Mouse (Mus musculus) neural tube, embryonic 11.5 days (tissue): ENCODE data around the gene Dock10. TPM values are rescaled to one million over a fixed set of nuclear protein-coding genes. Genes with fewer than 3 reads are reported as not detected.

Experiments used
- ATAC-seq: fragments of 200-750 bp; cut with Nextera tagmentation; 2 replicates; pipeline ENCODE4 v1.8.0; 2017; ENCODE audit warnings: moderate number of reproducible peaks, mild to moderate bottlenecking, moderate TSS enrichment, moderate library complexity; ENCODE audit not compliant: insufficient read depth, low FRiP score, low TSS enrichment
- DNase-seq: peaks from one replicate; pipeline ENCODE4 v3.0.0-alpha.2; 2015; ENCODE audit warnings: low spot score
- H3K27ac ChIP-seq: fragments of 300-500 bp; sonication (generic); 2 replicates; pipeline ENCODE4 v1.5.1; 2014; ENCODE audit warnings: low read depth, mild to moderate bottlenecking, low read length
- H3K27me3 ChIP-seq: fragments of 300-500 bp; sonication (generic); 2 replicates; pipeline ENCODE4 v1.6.1; 2014; ENCODE audit warnings: mild to moderate bottlenecking, low read length, mixed read lengths; ENCODE audit not compliant: control insufficient read depth, insufficient read depth
- H3K36me3 ChIP-seq: fragments of 300-500 bp; sonication (generic); 2 replicates; pipeline ENCODE4 v1.6.1; 2014; ENCODE audit warnings: mild to moderate bottlenecking, low read length, moderate library complexity, mixed read lengths; ENCODE audit not compliant: control insufficient read depth, insufficient read depth
- H3K4me1 ChIP-seq: fragments of 300-500 bp; sonication (generic); 2 replicates; pipeline ENCODE4 v1.6.1; 2014; ENCODE audit warnings: low read length, mixed read lengths; ENCODE audit not compliant: control insufficient read depth, insufficient read depth
- H3K4me2 ChIP-seq: fragments of 300-500 bp; sonication (generic); 2 replicates; pipeline ENCODE4 v1.6.1; 2014; ENCODE audit warnings: low read depth, mild to moderate bottlenecking, moderate library complexity
- H3K4me3 ChIP-seq: fragments of 300-500 bp; sonication (generic); 2 replicates; pipeline ENCODE4 v1.5.1; 2014; ENCODE audit warnings: low read depth, low read length
- H3K9ac ChIP-seq: fragments of 300-500 bp; sonication (generic); 2 replicates; pipeline ENCODE4 v1.6.1; 2014; ENCODE audit warnings: mild to moderate bottlenecking, low read length
- H3K9me3 ChIP-seq: fragments of 300-500 bp; sonication (generic); 2 replicates; pipeline ENCODE4 v1.6.1; 2016; ENCODE audit warnings: low read length; ENCODE audit not compliant: control insufficient read depth
- WGBS: fragments of 180-500 bp; shearing (Covaris S2); extraction: QIAGEN DNeasy Blood & Tissue Kit; methylation state at CpG from one replicate; pipeline ENCODE4 v1.1.7; 2014; 5-methylcytosine and 5-hydroxymethylcytosine counted together
- polyA plus RNA-seq: library from polyadenylated mRNA; unstranded; fragments of >200 nt; fragmentation: Nextera tagmentation; extraction: Ambion mirVana; gene quantifications from 2 replicates; pipeline ENCODE4 v1.2.1, GENCODE M21; 2014

Gene Dock10
- polyA plus RNA-seq, 1 experiment from 2014 or later: 4.3 TPM

DNA sequence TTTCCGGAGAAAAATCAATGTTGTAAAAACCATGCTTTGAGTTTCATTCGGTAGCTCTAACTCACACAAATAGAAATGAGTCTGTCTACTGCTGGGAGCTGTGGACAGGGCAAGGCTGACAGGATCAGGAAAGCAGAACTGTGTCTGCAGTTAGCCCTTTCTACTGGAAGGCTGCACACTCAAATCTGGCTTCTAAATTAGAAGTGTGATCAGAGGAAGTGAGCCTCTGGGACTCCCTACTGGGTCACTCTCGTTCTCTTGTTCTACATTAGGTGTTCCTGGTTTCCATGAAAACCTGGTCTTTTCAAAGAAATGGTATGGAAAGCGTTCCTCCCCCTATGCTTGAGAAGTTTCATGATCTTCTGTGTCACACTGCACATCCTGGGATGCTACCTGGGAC, 103.1 kb downstream of the Dock10 start:
- no peak overlapping the region for H3K4me2 ChIP-seq
- H3K36me3 ChIP-seq: no peaks in the 10 kb centered on the region
- ATAC-seq (no peak), DNase-seq (no peak)
- H3K9ac ChIP-seq: no peak overlapping the region
- H3K4me3 ChIP-seq: no peak overlapping the region
- H3K27ac ChIP-seq: no peak overlapping the region
- no peaks in the 10 kb centered on the region for H3K27me3 ChIP-seq
- WGBS: 85% methylated on average over 4 of the region's 4 CpGs
- no peaks in the 10 kb centered on the region for H3K9me3 ChIP-seq
- no peaks in the 10 kb centered on the region for H3K4me1 ChIP-seq

- WGBS: 88% methylated on average over 1 of the region's 1 CpGs
- no peaks in the 10 kb centered on the region for H3K9me3 ChIP-seq
- no peaks in the 10 kb centered on the region for H3K4me1 ChIP-seq
- DNase-seq: no peak
- no peaks in the 10 kb centered on the region for H3K27me3 ChIP-seq
- no peaks in the 10 kb centered on the region for H3K36me3 ChIP-seq
- no peak overlapping the region for H3K4me3 ChIP-seq
- no peak overlapping the region for H3K4me2 ChIP-seq
- ATAC-seq: no peak
- H3K27ac ChIP-seq: no peak overlapping the region
- H3K9ac ChIP-seq: no peak overlapping the region
These were observed 104.2 kb downstream of the Dock10 start for GRCm38 (mm10) chr1:80654177-80654576.

- no peaks in the 10 kb centered on the region for H3K27me3 ChIP-seq
- DNase-seq: no peak
- H3K4me2 ChIP-seq: no peak overlapping the region
- H3K9ac ChIP-seq: no peak overlapping the region
- no peak for ATAC-seq
- H3K27ac ChIP-seq: no peak overlapping the region
- no peaks in the 10 kb centered on the region for H3K36me3 ChIP-seq
- H3K4me1 ChIP-seq: no peaks in the 10 kb centered on the region
- H3K9me3 ChIP-seq: no peaks in the 10 kb centered on the region
- no peak overlapping the region for H3K4me3 ChIP-seq
These were observed 105.5 kb downstream of the Dock10 start for GRCm38 (mm10) chr1:80652803-80653202.

- no peak overlapping the region for H3K4me2 ChIP-seq
- H3K36me3 ChIP-seq: no peaks in the 10 kb centered on the region
- H3K9ac ChIP-seq: no peak overlapping the region
- no peak for DNase-seq
- no peak for ATAC-seq
- H3K4me3 ChIP-seq: no peak overlapping the region
- H3K4me1 ChIP-seq: no peaks in the 10 kb centered on the region
- WGBS: 36% methylated on average over 2 of the region's 2 CpGs
- H3K27ac ChIP-seq: no peak overlapping the region
- no peaks in the 10 kb centered on the region for H3K27me3 ChIP-seq
- no peaks in the 10 kb centered on the region for H3K9me3 ChIP-seq
These were observed 106.2 kb downstream of the Dock10 start for GRCm38 (mm10) chr1:80652083-80652482.

GRCm38 (mm10) chr1:80646602-80647001, 111.7 kb downstream of the Dock10 start:
- no peaks in the 10 kb centered on the region for H3K36me3 ChIP-seq
- no peak overlapping the region for H3K4me2 ChIP-seq
- no peak for DNase-seq
- H3K9ac ChIP-seq: no peak overlapping the region
- H3K27ac ChIP-seq: no peak overlapping the region
- no peaks in the 10 kb centered on the region for H3K27me3 ChIP-seq
- no peaks in the 10 kb centered on the region for H3K9me3 ChIP-seq
- 75% methylated on average over 3 of the region's 3 CpGs for WGBS
- ATAC-seq: no peak
- H3K4me3 ChIP-seq: no peak overlapping the region
- no peaks in the 10 kb centered on the region for H3K4me1 ChIP-seq

DNA sequence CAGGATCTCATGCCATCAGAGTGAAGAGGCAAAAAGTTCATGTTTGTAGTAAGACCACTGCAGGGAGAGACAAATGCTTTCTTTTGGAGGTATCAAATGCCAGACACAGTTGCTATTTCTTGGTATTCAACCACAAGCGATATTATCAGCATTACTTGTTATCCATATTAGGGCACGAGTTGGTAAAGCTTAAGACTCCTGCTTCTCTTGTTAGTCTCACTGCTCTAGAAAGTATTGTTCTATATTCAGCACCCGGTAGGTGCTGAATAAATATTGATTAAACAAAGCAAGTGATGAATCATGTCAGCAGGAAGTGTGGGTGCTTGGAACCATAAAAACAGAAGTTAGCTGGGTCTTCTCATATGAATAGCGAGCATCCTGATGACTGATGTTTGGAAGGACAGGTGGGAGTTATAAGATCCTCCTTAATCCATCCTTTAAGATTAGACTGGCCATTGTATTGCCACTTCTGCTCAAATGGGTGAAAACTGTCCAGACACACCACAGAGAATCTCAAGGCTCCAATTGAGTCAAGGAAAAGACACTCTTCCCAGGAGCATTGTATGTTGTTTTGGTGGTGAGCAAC, 114.4 kb downstream of the Dock10 start:
- 86% methylated on average over 4 of the region's 4 CpGs for WGBS
- no peaks in the 10 kb centered on the region for H3K4me1 ChIP-seq
- no peak overlapping the region for H3K4me3 ChIP-seq
- H3K4me2 ChIP-seq: no peak overlapping the region
- DNase-seq (no peak), ATAC-seq (no peak)
- H3K27me3 ChIP-seq: no peaks in the 10 kb centered on the region
- H3K27ac ChIP-seq: no peak overlapping the region
- no peak overlapping the region for H3K9ac ChIP-seq
- H3K36me3 ChIP-seq: no peaks in the 10 kb centered on the region
- no peaks in the 10 kb centered on the region for H3K9me3 ChIP-seq

DNA sequence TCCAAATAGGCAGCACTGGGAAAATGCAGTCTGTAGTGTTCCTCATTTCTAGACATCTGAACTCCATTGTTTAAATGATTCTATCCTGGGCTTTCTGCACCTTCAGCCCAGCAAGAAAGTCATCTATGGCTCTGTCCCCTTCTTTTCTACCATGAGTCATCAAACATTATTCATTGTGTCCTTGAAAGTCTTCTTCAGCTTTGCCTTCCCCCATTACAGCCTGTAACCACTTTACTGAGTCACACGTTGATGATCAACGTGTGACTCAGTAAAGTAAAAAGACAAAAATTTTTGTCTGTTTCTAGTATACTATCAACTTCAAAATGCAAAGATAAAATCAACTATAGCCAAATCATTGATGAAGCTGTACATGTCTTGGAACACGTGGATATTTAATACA, 116.5 kb downstream of the Dock10 start:
- no peak overlapping the region for H3K9ac ChIP-seq
- H3K27me3 ChIP-seq: no peaks in the 10 kb centered on the region
- ATAC-seq: no peak
- DNase-seq: no peak
- no peaks in the 10 kb centered on the region for H3K4me1 ChIP-seq
- H3K36me3 ChIP-seq: no peaks in the 10 kb centered on the region
- H3K4me2 ChIP-seq: no peak overlapping the region
- no peak overlapping the region for H3K4me3 ChIP-seq
- no peaks in the 10 kb centered on the region for H3K9me3 ChIP-seq
- H3K27ac ChIP-seq: no peak overlapping the region
- 91% methylated on average over 3 of the region's 3 CpGs for WGBS

GRCm38 (mm10) chr1:80641288-80641687, 117.0 kb downstream of the Dock10 start:
- Histone ChIP-seq H3K4me1 (no peaks in the 10 kb centered on the region), H3K9ac (no peak overlapping the region), H3K36me3 (no peaks in the 10 kb centered on the region), H3K4me3 (no peak overlapping the region), H3K9me3 (no peaks in the 10 kb centered on the region), H3K4me2 (no peak overlapping the region), H3K27ac (no peak overlapping the region), H3K27me3 (no peaks in the 10 kb centered on the region)
- no peak for DNase-seq
- ATAC-seq: no peak
- 86% methylated on average over 1 of the region's 1 CpGs for WGBS

DNA sequence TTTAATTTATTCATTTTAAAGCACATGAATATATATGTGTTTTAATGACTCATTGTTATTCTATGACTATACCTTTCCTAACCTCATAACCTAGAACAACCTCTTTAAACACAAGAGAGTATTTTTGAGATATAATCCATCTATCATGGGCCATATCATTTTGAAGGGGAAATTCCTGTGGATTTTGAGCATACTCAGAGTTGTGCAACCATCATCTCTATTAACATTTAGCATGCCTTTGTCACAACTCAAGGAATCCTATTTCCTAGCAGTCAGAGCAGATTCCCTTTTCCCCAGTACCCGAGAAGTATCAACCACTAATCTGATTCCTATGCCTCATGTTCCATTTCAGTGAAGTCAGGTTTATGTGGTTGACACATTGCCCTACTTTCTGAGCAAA, 118.8 kb downstream of the Dock10 start:
- Histone ChIP-seq H3K9me3 (no peaks in the 10 kb centered on the region), H3K4me3 (no peak overlapping the region), H3K4me2 (no peak overlapping the region), H3K27me3 (no peaks in the 10 kb centered on the region), H3K36me3 (no peaks in the 10 kb centered on the region), H3K27ac (no peak overlapping the region), H3K9ac (no peak overlapping the region), H3K4me1 (no peaks in the 10 kb centered on the region)
- no peak for ATAC-seq
- no peak for DNase-seq
- WGBS: 88% methylated on average over 1 of the region's 1 CpGs
